Mouse (Mus musculus): ENCODE measurements around the gene Rfx8. TPM values are rescaled to one million over a fixed set of nuclear protein-coding genes. Genes with fewer than 3 reads are reported as not detected.

Rfx8 gene
- polyA plus RNA-seq, 1 experiment from 2014 or later, result 0.26 TPM

- H3K27ac ChIP-seq (ENCODE audit: low read length), result no peak overlapping the region
- no peak overlapping the region for H3K4me3 ChIP-seq (replicated peaks; ENCODE audit: low read length)
- 69% methylated on average over 9 of the region's 9 CpGs for WGBS
- no peaks in the 10 kb centered on the region for H3K36me3 ChIP-seq (ENCODE audit: control insufficient read depth, insufficient read depth, low read length)
- H3K27me3 ChIP-seq (ENCODE audit: control insufficient read depth, insufficient read depth, low read length), result no peaks in the 10 kb centered on the region
- peaks cover 28% of the 10 kb centered on the region for H3K4me1 ChIP-seq (ENCODE audit: control insufficient read depth, insufficient read depth, low read length)
- no peak overlapping the region for H3K4me2 ChIP-seq (ENCODE audit: low read depth, low read length)
- no peaks in the 10 kb centered on the region for H3K9me3 ChIP-seq (replicated peaks; ENCODE audit: control insufficient read depth, low read length)
- no peak for ATAC-seq (ENCODE audit: insufficient read depth, low FRiP score)
- no peak overlapping the region for H3K9ac ChIP-seq (ENCODE audit: low read length)
These were observed 37.4 kb upstream of the Rfx8 start for GRCm38 (mm10) chr1:39758244-39758643.

GRCm38 (mm10) chr1:39756952-39757351 lies 36.2 kb upstream of the Rfx8 start:
- Histone ChIP-seq H3K9ac (ENCODE audit: low read length) (no peak overlapping the region), H3K4me1 (ENCODE audit: control insufficient read depth, insufficient read depth, low read length) (peaks cover 23% of the 10 kb centered on the region), H3K9me3 (replicated peaks; ENCODE audit: control insufficient read depth, low read length) (no peaks in the 10 kb centered on the region), H3K27me3 (ENCODE audit: control insufficient read depth, insufficient read depth, low read length) (no peaks in the 10 kb centered on the region), H3K36me3 (ENCODE audit: control insufficient read depth, insufficient read depth, low read length) (no peaks in the 10 kb centered on the region), H3K4me2 (ENCODE audit: low read depth, low read length) (no peak overlapping the region), H3K4me3 (replicated peaks; ENCODE audit: low read length) (no peak overlapping the region), H3K27ac (ENCODE audit: low read length) (no peak overlapping the region)
- WGBS, result 63% methylated on average over 11 of the region's 11 CpGs
- ATAC-seq (ENCODE audit: insufficient read depth, low FRiP score), result no peak

DNA sequence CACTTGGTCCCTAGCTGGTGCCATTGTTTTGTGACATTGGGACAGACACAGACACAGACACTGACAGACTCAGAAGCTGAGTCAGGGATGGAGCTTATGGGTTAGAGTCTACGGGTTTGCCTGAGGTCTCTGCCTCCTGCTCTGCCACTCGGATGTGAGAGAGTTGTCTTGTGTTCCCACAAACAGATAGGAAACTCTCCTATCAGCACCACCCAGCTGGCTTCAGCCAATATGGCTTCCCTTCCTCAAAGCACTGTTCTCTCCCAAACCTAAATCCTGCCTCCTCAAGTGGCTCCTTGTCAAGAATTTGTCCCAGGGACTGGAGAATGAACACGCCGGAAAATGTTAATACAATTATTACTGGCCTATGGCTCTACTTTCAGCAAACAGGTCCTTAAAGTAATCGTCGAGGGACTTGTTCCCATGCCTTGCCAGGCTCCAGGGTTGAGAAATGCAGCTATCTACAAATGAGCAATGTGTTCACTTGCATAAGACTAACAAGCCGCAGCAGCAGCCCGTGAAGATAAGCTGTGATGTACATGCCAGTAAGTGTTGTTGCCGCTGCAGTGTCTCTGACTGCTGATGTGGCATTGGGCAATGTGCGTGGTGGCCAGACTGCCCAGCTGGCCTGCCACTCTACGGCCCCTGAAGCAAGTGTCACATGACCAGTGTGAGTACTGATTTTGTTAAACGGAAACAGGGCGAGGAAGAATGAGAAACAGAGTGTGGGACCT lies 33.6 kb upstream of the Rfx8 start:
- H3K27ac ChIP-seq (ENCODE audit: low read length), result no peak overlapping the region
- no peak for ATAC-seq (ENCODE audit: insufficient read depth, low FRiP score)

GRCm38 (mm10) chr1:39751537-39751936 lies 30.7 kb upstream of the Rfx8 start:
- Histone ChIP-seq H3K4me3 (replicated peaks; ENCODE audit: low read length) (no peak overlapping the region), H3K27me3 (ENCODE audit: control insufficient read depth, insufficient read depth, low read length) (no peaks in the 10 kb centered on the region), H3K36me3 (ENCODE audit: control insufficient read depth, insufficient read depth, low read length) (no peaks in the 10 kb centered on the region), H3K9me3 (replicated peaks; ENCODE audit: control insufficient read depth, low read length) (no peaks in the 10 kb centered on the region), H3K4me2 (ENCODE audit: low read depth, low read length) (no peak overlapping the region), H3K9ac (ENCODE audit: low read length) (no peak overlapping the region), H3K4me1 (ENCODE audit: control insufficient read depth, insufficient read depth, low read length) (peaks cover 2% of the 10 kb centered on the region; the same call in 1 of the 2 replicates), H3K27ac (ENCODE audit: low read length) (no peak overlapping the region)
- 83% methylated on average over 6 of the region's 6 CpGs for WGBS
- no peak for ATAC-seq (ENCODE audit: insufficient read depth, low FRiP score)

More for the DNA sequence above, 33.6 kb upstream of the Rfx8 start:
- Histone ChIP-seq H3K4me3 (replicated peaks; ENCODE audit: low read length) (no peak overlapping the region), H3K36me3 (ENCODE audit: control insufficient read depth, insufficient read depth, low read length) (no peaks in the 10 kb centered on the region), H3K9me3 (replicated peaks; ENCODE audit: control insufficient read depth, low read length) (no peaks in the 10 kb centered on the region), H3K4me2 (ENCODE audit: low read depth, low read length) (no peak overlapping the region), H3K27me3 (ENCODE audit: control insufficient read depth, insufficient read depth, low read length) (no peaks in the 10 kb centered on the region), H3K9ac (ENCODE audit: low read length) (no peak overlapping the region), H3K4me1 (ENCODE audit: control insufficient read depth, insufficient read depth, low read length) (peaks cover 4% of the 10 kb centered on the region)
- WGBS, result 62% methylated on average over 13 of the region's 13 CpGs

- WGBS, result 27% methylated on average over 3 of the region's 3 CpGs
- no peaks in the 10 kb centered on the region for H3K36me3 ChIP-seq (ENCODE audit: control insufficient read depth, insufficient read depth, low read length)
These were observed 28.9 kb upstream of the Rfx8 start for GRCm38 (mm10) chr1:39749664-39750063.

GRCm38 (mm10) chr1:39749214-39749613 lies 28.4 kb upstream of the Rfx8 start:
- no peak overlapping the region for H3K27ac ChIP-seq (ENCODE audit: low read length)

More at GRCm38 (mm10) chr1:39749664-39750063, 28.9 kb upstream of the Rfx8 start:
- no peak overlapping the region for H3K9ac ChIP-seq (ENCODE audit: low read length)
- H3K27ac ChIP-seq (ENCODE audit: low read length), result no peak overlapping the region; the same call in 1 of the 2 replicates
- H3K27me3 ChIP-seq (ENCODE audit: control insufficient read depth, insufficient read depth, low read length), result no peaks in the 10 kb centered on the region
- peaks cover 4% of the 10 kb centered on the region; the same call in 1 of the 2 replicates for H3K4me1 ChIP-seq (ENCODE audit: control insufficient read depth, insufficient read depth, low read length)
- no peak overlapping the region for H3K4me2 ChIP-seq (ENCODE audit: low read depth, low read length)
- peak; percentile 56; the same call in 1 of the 2 replicates for ATAC-seq (ENCODE audit: insufficient read depth, low FRiP score)
- no peaks in the 10 kb centered on the region for H3K9me3 ChIP-seq (replicated peaks; ENCODE audit: control insufficient read depth, low read length)
- H3K4me3 ChIP-seq (replicated peaks; ENCODE audit: low read length), result no peak overlapping the region

DNA sequence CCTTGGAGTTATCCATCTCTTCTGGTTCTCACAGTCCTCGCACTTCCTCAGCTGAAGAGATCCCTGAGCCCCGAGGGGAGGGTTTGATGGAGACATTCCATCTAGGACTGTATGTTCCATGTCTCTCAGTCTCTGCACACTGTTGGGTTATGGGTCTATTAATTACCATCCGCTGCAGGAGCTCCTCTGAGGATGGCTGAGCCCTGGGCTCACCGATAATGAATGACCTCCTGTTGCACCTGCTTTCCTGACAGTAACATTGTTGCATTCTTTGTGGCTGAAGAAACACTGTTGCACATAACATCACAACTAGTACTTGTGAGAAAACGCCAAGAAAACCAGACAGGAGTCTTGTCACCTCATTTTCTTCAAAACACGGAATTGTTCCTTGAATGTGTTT lies 27.9 kb upstream of the Rfx8 start:
- peaks cover 4% of the 10 kb centered on the region; the same call in 1 of the 2 replicates for H3K4me1 ChIP-seq (ENCODE audit: control insufficient read depth, insufficient read depth, low read length)
- no peak overlapping the region for H3K4me2 ChIP-seq (ENCODE audit: low read depth, low read length)
- WGBS, result 73% methylated on average over 6 of the region's 6 CpGs
- no peaks in the 10 kb centered on the region for H3K36me3 ChIP-seq (ENCODE audit: control insufficient read depth, insufficient read depth, low read length)
- no peak for ATAC-seq (ENCODE audit: insufficient read depth, low FRiP score)
- H3K9me3 ChIP-seq (replicated peaks; ENCODE audit: control insufficient read depth, low read length), result no peaks in the 10 kb centered on the region
- no peak overlapping the region for H3K4me3 ChIP-seq (replicated peaks; ENCODE audit: low read length)
- H3K27ac ChIP-seq (ENCODE audit: low read length), result no peak overlapping the region
- H3K9ac ChIP-seq (ENCODE audit: low read length), result no peak overlapping the region
- no peaks in the 10 kb centered on the region for H3K27me3 ChIP-seq (ENCODE audit: control insufficient read depth, insufficient read depth, low read length)

More at GRCm38 (mm10) chr1:39749214-39749613, 28.4 kb upstream of the Rfx8 start:
- Histone ChIP-seq H3K9me3 (replicated peaks; ENCODE audit: control insufficient read depth, low read length) (no peaks in the 10 kb centered on the region), H3K4me2 (ENCODE audit: low read depth, low read length) (no peak overlapping the region), H3K4me3 (replicated peaks; ENCODE audit: low read length) (no peak overlapping the region), H3K9ac (ENCODE audit: low read length) (no peak overlapping the region), H3K36me3 (ENCODE audit: control insufficient read depth, insufficient read depth, low read length) (no peaks in the 10 kb centered on the region), H3K4me1 (ENCODE audit: control insufficient read depth, insufficient read depth, low read length) (peaks cover 4% of the 10 kb centered on the region; the same call in 1 of the 2 replicates), H3K27me3 (ENCODE audit: control insufficient read depth, insufficient read depth, low read length) (no peaks in the 10 kb centered on the region)
- WGBS, result 17% methylated on average over 1 of the region's 1 CpGs
- no peak for ATAC-seq (ENCODE audit: insufficient read depth, low FRiP score)

DNA sequence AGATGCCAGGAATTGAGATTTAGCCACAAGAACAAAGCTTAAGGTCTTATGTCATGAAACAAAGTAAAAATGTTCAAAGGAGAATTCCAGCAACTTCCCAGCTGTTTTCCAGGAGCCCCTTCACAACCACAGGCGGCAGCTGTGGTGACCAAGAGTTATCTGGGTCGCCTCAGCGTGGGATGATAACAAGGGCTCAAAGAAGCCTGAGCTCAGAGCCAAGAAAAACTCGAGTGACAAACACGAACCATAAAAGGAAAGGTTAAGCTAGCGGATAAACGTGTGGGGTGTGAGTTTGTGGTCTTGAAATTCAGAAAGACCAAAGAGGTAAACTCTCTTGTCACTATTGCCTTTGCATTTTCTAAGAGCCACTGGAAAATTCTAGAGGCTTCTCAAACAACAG lies 25.7 kb upstream of the Rfx8 start:
- no peak overlapping the region for H3K4me3 ChIP-seq (replicated peaks; ENCODE audit: low read length)

DNA sequence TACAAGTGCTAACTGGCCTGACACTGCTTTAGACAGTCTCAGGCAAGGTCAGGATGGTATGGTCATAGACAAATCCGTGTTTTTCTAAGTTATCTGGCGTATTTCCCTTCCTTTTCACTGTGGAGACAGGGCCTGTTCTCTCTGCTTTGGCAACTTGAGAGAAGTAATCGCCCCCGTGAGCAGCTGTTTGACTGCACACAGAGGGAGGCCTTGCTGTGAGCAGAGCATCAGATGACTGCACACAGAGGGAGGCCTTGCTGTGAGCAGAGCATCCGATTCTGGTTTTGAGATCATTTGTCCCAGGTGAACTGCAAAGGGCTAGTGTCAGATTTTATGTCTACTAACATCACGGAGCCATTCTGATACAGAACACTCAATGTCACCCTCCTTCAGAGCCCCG lies 20.2 kb upstream of the Rfx8 start:
- no peaks in the 10 kb centered on the region for H3K4me1 ChIP-seq (ENCODE audit: control insufficient read depth, insufficient read depth, low read length)
- WGBS, result 62% methylated on average over 7 of the region's 7 CpGs
- no peak overlapping the region for H3K4me3 ChIP-seq (replicated peaks; ENCODE audit: low read length)
- H3K9me3 ChIP-seq (replicated peaks; ENCODE audit: control insufficient read depth, low read length), result no peaks in the 10 kb centered on the region
- no peaks in the 10 kb centered on the region for H3K36me3 ChIP-seq (ENCODE audit: control insufficient read depth, insufficient read depth, low read length)
- H3K4me2 ChIP-seq (ENCODE audit: low read depth, low read length), result no peak overlapping the region
- no peaks in the 10 kb centered on the region for H3K27me3 ChIP-seq (ENCODE audit: control insufficient read depth, insufficient read depth, low read length)
- H3K27ac ChIP-seq (ENCODE audit: low read length), result no peak overlapping the region
- 0 out of 2 replicates have a peak overlapping the region, but pooled peaks have one; percentile 15 for H3K9ac ChIP-seq (ENCODE audit: low read length)
- ATAC-seq (ENCODE audit: insufficient read depth, low FRiP score), result no peak

More for the DNA sequence above, 25.7 kb upstream of the Rfx8 start:
- no peaks in the 10 kb centered on the region for H3K9me3 ChIP-seq (replicated peaks; ENCODE audit: control insufficient read depth, low read length)
- no peaks in the 10 kb centered on the region for H3K27me3 ChIP-seq (ENCODE audit: control insufficient read depth, insufficient read depth, low read length)
- H3K4me1 ChIP-seq (ENCODE audit: control insufficient read depth, insufficient read depth, low read length), result peaks cover 4% of the 10 kb centered on the region; the same call in 1 of the 2 replicates
- no peak overlapping the region for H3K4me2 ChIP-seq (ENCODE audit: low read depth, low read length)
- no peak overlapping the region for H3K27ac ChIP-seq (ENCODE audit: low read length)
- WGBS, result 28% methylated on average over 7 of the region's 7 CpGs
- no peak for ATAC-seq (ENCODE audit: insufficient read depth, low FRiP score)
- no peaks in the 10 kb centered on the region for H3K36me3 ChIP-seq (ENCODE audit: control insufficient read depth, insufficient read depth, low read length)
- H3K9ac ChIP-seq (ENCODE audit: low read length), result no peak overlapping the region

All from stomach, embryonic 16.5 days (tissue).